Mouse (Mus musculus) midbrain, embryonic 11.5 days (tissue): ENCODE data around the gene Klk1. TPM values are rescaled to one million over a fixed set of nuclear protein-coding genes. Genes with fewer than 3 reads are reported as not detected.
A peak's percentile ranks its signal among the peaks of the same experiment; 100 is the strongest.

ENCODE experiments used
- ATAC-seq: fragments of 200-750 bp; cut with Nextera tagmentation; 2 replicates; pipeline ENCODE4 v1.8.0; 2017; ENCODE audit warnings: moderate TSS enrichment, moderate library complexity; ENCODE audit not compliant: low FRiP score
- DNase-seq: peaks from one replicate; pipeline ENCODE4 v3.0.0; 2015; ENCODE audit warnings: low spot score; ENCODE audit errors: missing footprints
- H3K27ac ChIP-seq: fragments of 300-500 bp; sonication (generic); 2 replicates; pipeline ENCODE4 v1.5.1; 2014; ENCODE audit warnings: low read depth, low read length
- H3K27me3 ChIP-seq: fragments of 300-500 bp; sonication (generic); 2 replicates; pipeline ENCODE4 v1.6.1; 2014; ENCODE audit warnings: mild to moderate bottlenecking, low read length, moderate library complexity, mixed read lengths; ENCODE audit not compliant: control insufficient read depth, insufficient read depth
- H3K36me3 ChIP-seq: fragments of 300-500 bp; sonication (generic); 2 replicates; pipeline ENCODE4 v1.6.1; 2014; ENCODE audit warnings: mild to moderate bottlenecking, low read length, moderate library complexity, mixed read lengths; ENCODE audit not compliant: control insufficient read depth, insufficient read depth
- H3K4me1 ChIP-seq: fragments of 300-500 bp; sonication (generic); 2 replicates; pipeline ENCODE4 v1.6.1; 2014; ENCODE audit warnings: low read length; ENCODE audit not compliant: control insufficient read depth, insufficient read depth
- H3K4me2 ChIP-seq: fragments of 300-500 bp; sonication (generic); 2 replicates; pipeline ENCODE4 v1.6.1; 2014; ENCODE audit warnings: mild to moderate bottlenecking, moderate library complexity
- H3K4me3 ChIP-seq: fragments of 300-500 bp; sonication (generic); 2 replicates; pipeline ENCODE4 v1.5.1; 2014; ENCODE audit warnings: low read depth, low read length
- H3K9ac ChIP-seq: fragments of 300-500 bp; sonication (generic); 2 replicates; pipeline ENCODE4 v1.6.1; 2014; ENCODE audit warnings: low read length
- H3K9me3 ChIP-seq: fragments of 300-500 bp; sonication (generic); 2 replicates; pipeline ENCODE4 v1.6.1; 2016; ENCODE audit warnings: low read length; ENCODE audit not compliant: control insufficient read depth
- WGBS: fragments of 180-500 bp; shearing (Covaris S2); extraction: QIAGEN DNeasy Blood & Tissue Kit; methylation state at CpG from one replicate; pipeline ENCODE4 v1.1.7; 2014; 5-methylcytosine and 5-hydroxymethylcytosine counted together
- polyA plus RNA-seq: library from polyadenylated mRNA; unstranded; fragments of >200 nt; fragmentation: Nextera tagmentation; extraction: Ambion mirVana; gene quantifications from 2 replicates; pipeline ENCODE4 v1.2.1, GENCODE M21; 2014

Gene Klk1
- polyA plus RNA-seq, 1 experiment from 2014 or later, result not detected

DNA sequence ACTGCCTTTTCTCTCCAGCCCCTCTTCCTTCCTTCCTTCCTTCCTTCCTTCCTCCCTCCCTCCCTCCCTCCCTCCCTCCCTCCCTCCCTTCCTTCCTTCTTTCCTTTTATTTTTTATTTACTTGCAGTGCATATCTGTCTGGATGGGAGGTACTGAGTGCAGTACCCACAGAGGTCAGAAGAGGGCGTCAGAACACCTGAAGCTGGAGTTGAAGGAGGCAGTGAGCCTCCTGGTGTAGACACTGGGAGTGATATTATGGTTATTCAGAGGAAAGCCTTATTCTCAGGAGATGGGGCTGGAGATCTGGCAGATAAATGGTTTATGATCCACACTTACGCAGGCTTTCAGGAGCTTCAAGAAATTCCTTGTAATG lies 52.1 kb downstream of the Klk1 start:
- no peak for ATAC-seq
- 48% methylated on average over 2 of the region's 2 CpGs for WGBS
- Histone ChIP-seq H3K9ac (no peak overlapping the region), H3K9me3 (no peaks in the 10 kb centered on the region), H3K27me3 (peaks cover 4% of the 10 kb centered on the region; the same call in 1 of the 2 replicates), H3K4me2 (no peak overlapping the region), H3K4me3 (no peak overlapping the region), H3K27ac (no peak overlapping the region), H3K36me3 (no peaks in the 10 kb centered on the region), H3K4me1 (no peaks in the 10 kb centered on the region)
- DNase-seq, result peak; percentile 84

Other genes starting within 250 kb of the Klk1 start
- not detected in 2 replicates for gene Klk1b9, start 249.3 kb upstream of the Klk1 start, polyA plus RNA-seq
- not detected in 2 replicates for gene Klk1b11, start 229.5 kb upstream of the Klk1 start, polyA plus RNA-seq
- not detected in 2 replicates for gene Klk1b26, start 213.2 kb upstream of the Klk1 start, polyA plus RNA-seq
- not detected in 2 replicates for gene Klk1b27, start 173.1 kb upstream of the Klk1 start, polyA plus RNA-seq
- not detected in 2 replicates for gene Klk1b21, start 123.0 kb upstream of the Klk1 start, polyA plus RNA-seq
- gene Klk1b22, start 112.7 kb upstream of the Klk1 start, polyA plus RNA-seq, result not detected in 2 replicates
- gene Klk1b16, start 88.6 kb upstream of the Klk1 start, polyA plus RNA-seq, result not detected in 2 replicates
- not detected in 2 replicates for gene Klk1b24, start 37.1 kb upstream of the Klk1 start, polyA plus RNA-seq
- not detected in 2 replicates for gene Klk1b3, start 27.2 kb upstream of the Klk1 start, polyA plus RNA-seq
- gene Klk1b4, start 17.9 kb upstream of the Klk1 start, polyA plus RNA-seq, result not detected in 2 replicates
- gene Klk1b5, start 9.4 kb upstream of the Klk1 start, polyA plus RNA-seq, result not detected in 2 replicates
- gene Gm36864, start 10.8 kb downstream of the Klk1 start, polyA plus RNA-seq, result not detected in 2 replicates
- 1.1 and 1.4 TPM in 2 replicates for gene 1700028J19Rik, start 21.3 kb downstream of the Klk1 start, polyA plus RNA-seq
- 104 and 117 TPM in 2 replicates for gene 2410002F23Rik, start 21.4 kb downstream of the Klk1 start, polyA plus RNA-seq
- gene Acp4, start 32.0 kb downstream of the Klk1 start, polyA plus RNA-seq, result not detected in 2 replicates
- not detected in 2 replicates for gene Gm15517, start 36.1 kb downstream of the Klk1 start, polyA plus RNA-seq
- 2.2 and 3.4 TPM in 2 replicates for gene Clec11a, start 81.5 kb downstream of the Klk1 start, polyA plus RNA-seq
- 3.4 TPM in 2 replicates for gene Shank1, start 84.9 kb downstream of the Klk1 start, polyA plus RNA-seq
- 1.5 and 2.1 TPM in 2 replicates for gene Syt3, start 158.7 kb downstream of the Klk1 start, polyA plus RNA-seq
- 0.31 and 1.1 TPM in 2 replicates for gene 1700008O03Rik, start 160.5 kb downstream of the Klk1 start, polyA plus RNA-seq
- 9.2 and 10.3 TPM in 2 replicates for gene Lrrc4b, start 203.7 kb downstream of the Klk1 start, polyA plus RNA-seq
- gene Aspdh, start 240.0 kb downstream of the Klk1 start, polyA plus RNA-seq, result 1.8 and 2.9 TPM in 2 replicates
- gene Josd2, start 242.6 kb downstream of the Klk1 start, polyA plus RNA-seq, result 49.4 and 55.8 TPM in 2 replicates